Mouse (Mus musculus) erythroblast, embryonic 14.5 days (primary cell): ENCODE results near the gene Fer.

ENCODE experiments used
- GATA1 ChIP-seq: IDR thresholded peaks from 2 replicates; pipeline ENCODE4 v1.6.1; 2012; ENCODE audit warnings: low read length, inconsistent platforms, mixed read lengths
- TAL1 ChIP-seq: IDR thresholded peaks from 3 replicates; pipeline ENCODE4 v1.6.1; 2012; ENCODE audit warnings: low read length, inconsistent platforms, mixed read lengths

DNA sequence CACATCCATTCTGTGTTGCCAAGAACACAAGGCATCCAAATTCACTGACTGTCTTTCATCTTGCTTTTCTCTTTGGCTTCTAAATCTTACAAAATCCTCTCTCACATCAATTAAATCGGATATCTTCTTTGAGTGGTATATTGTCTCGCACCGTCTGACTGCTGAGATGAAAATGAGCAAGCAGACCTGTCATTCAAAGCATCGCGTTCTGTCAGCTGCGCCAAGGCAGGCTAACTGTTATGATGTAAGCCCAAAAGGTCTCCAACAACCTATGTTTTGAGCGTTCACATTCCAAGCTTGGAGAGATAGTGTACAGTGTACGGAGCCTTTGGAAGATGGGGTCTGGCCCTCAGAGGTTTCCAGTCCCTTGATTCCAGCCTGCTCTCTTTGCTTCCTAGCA lies 26.2 kb upstream of the Fer start:
- TF ChIP-seq TAL1 (no peak), GATA1 (no peak)
